Mouse (Mus musculus) cerebellum, adult 2 months (tissue): ENCODE measurements around the gene Fstl4. TPM values are rescaled to one million over a fixed set of nuclear protein-coding genes. Genes with fewer than 3 reads are reported as not detected.
A peak's percentile ranks its signal among the peaks of the same experiment; 100 is the strongest.

Source experiments
- DNase-seq, 2 experiments: peaks; one replicate each; pipeline ENCODE4 v3.0.0; 2021
- H3K27ac ChIP-seq: fragments of 200-500 bp; 2 replicates; pipeline ENCODE4 v1.5.1; 2012; ENCODE audit warnings: low read length, control low read depth, inconsistent platforms; ENCODE audit not compliant: insufficient read depth
- H3K27me3 ChIP-seq: fragments of 200-500 bp; 2 replicates; pipeline ENCODE4 v1.6.1; 2012; ENCODE audit warnings: inconsistent platforms, mild to moderate bottlenecking, low read length, moderate library complexity; ENCODE audit not compliant: control insufficient read depth, insufficient read depth
- H3K4me1 ChIP-seq: fragments of 200-500 bp; 2 replicates; pipeline ENCODE4 v1.6.1; 2011; ENCODE audit warnings: low read length; ENCODE audit not compliant: control insufficient read depth, insufficient read depth
- H3K4me3 ChIP-seq: fragments of 200-500 bp; replicated peaks from 2 replicates; pipeline ENCODE3; 2011; ENCODE audit warnings: mild to moderate bottlenecking, low read depth, low read length, control low read depth; ENCODE audit not compliant: insufficient read depth
- CTCF ChIP-seq: fragments of 200-500 bp; IDR thresholded peaks from 2 replicates; pipeline ENCODE4 v1.5.1; 2011; ENCODE audit warnings: low read depth, mild to moderate bottlenecking, control low read depth, low read length, moderate library complexity, borderline replicate concordance; ENCODE audit not compliant: insufficient read depth
- POLR2A ChIP-seq: fragments of 200-500 bp; IDR thresholded peaks from 2 replicates; pipeline ENCODE4 v1.6.1; 2011; ENCODE audit warnings: low read length, control low read depth, borderline replicate concordance; ENCODE audit not compliant: insufficient read depth
- WGBS: fragments of 180-500 bp; shearing (Covaris S2); methylation state at CpG from one replicate; pipeline ENCODE4 v1.1.7; 2018; 5-methylcytosine and 5-hydroxymethylcytosine counted together
- polyA plus RNA-seq: library from polyadenylated mRNA; depleted of rRNA; stranded (reverse); fragments of >200 nt; gene quantifications from 2 replicates; pipeline ENCODE4 v1.2.3, GENCODE M21; 2012

Gene Fstl4
- polyA plus RNA-seq, 1 experiment, result 4.1 TPM

GRCm38 (mm10) chr11:53046850-53047249, 282.4 kb downstream of the Fstl4 start:
- WGBS, result 77% methylated on average over 6 of the region's 6 CpGs
- no peak for DNase-seq
- TF ChIP-seq POLR2A, result no peak
- TF ChIP-seq CTCF, result no peak
- no peak overlapping the region for H3K27ac ChIP-seq
- H3K4me1 ChIP-seq, result no peaks in the 10 kb centered on the region
- H3K4me3 ChIP-seq, result no peak overlapping the region
- H3K27me3 ChIP-seq, result no peaks in the 10 kb centered on the region

GRCm38 (mm10) chr11:53054151-53054550, 289.7 kb downstream of the Fstl4 start:
- Histone ChIP-seq H3K4me1 (peaks cover 31% of the 10 kb centered on the region), H3K4me3 (no peak overlapping the region), H3K27ac (no peak overlapping the region), H3K27me3 (no peaks in the 10 kb centered on the region)
- TF ChIP-seq CTCF (no peak), POLR2A (no peak)
- no peak for DNase-seq
- 79% methylated on average over 5 of the region's 5 CpGs for WGBS

- Histone ChIP-seq H3K4me3 (no peak overlapping the region), H3K27me3 (no peaks in the 10 kb centered on the region), H3K4me1 (peaks cover 31% of the 10 kb centered on the region), H3K27ac (no peak overlapping the region)
- peak; percentile 36 to 53 for DNase-seq
- WGBS, result 49% methylated on average over 6 of the region's 6 CpGs
- TF ChIP-seq CTCF (no peak), POLR2A (no peak)
Observed at GRCm38 (mm10) chr11:53055896-53056295, 291.5 kb downstream of the Fstl4 start.

- no peaks in the 10 kb centered on the region for H3K27me3 ChIP-seq
- peaks cover 31% of the 10 kb centered on the region for H3K4me1 ChIP-seq
- no peak overlapping the region for H3K4me3 ChIP-seq
- TF ChIP-seq POLR2A (no peak), CTCF (no peak)
- whole genome bisulfite sequencing, result 72% methylated on average over 6 of the region's 6 CpGs
- H3K27ac ChIP-seq, result no peak overlapping the region
- peak; percentile 19 to 22 for DNase-seq
Observed at GRCm38 (mm10) chr11:53056781-53057180, 292.3 kb downstream of the Fstl4 start.

- 30% methylated on average over 17 of the region's 17 CpGs for WGBS
- no peaks in the 10 kb centered on the region for H3K27me3 ChIP-seq
- H3K4me3 ChIP-seq, result no peak overlapping the region
- peak; percentile 60 to 75 for DNase-seq
- no peak for TF ChIP-seq CTCF
- TF ChIP-seq POLR2A, result no peak
- H3K4me1 ChIP-seq, result peaks cover 31% of the 10 kb centered on the region
- no peak overlapping the region for H3K27ac ChIP-seq
Observed at GRCm38 (mm10) chr11:53057821-53058553, 293.6 kb downstream of the Fstl4 start.

- Histone ChIP-seq H3K4me3 (no peak overlapping the region), H3K4me1 (peaks cover 31% of the 10 kb centered on the region), H3K27me3 (no peaks in the 10 kb centered on the region), H3K27ac (no peak overlapping the region)
- TF ChIP-seq CTCF (no peak), POLR2A (no peak)
- 76% methylated on average over 7 of the region's 7 CpGs for WGBS
- DNase-seq, result no peak
Observed at GRCm38 (mm10) chr11:53058557-53058956, 294.1 kb downstream of the Fstl4 start.

GRCm38 (mm10) chr11:53067699-53068478, 303.5 kb downstream of the Fstl4 start:
- no peak for TF ChIP-seq CTCF
- no peak for TF ChIP-seq POLR2A
- H3K27me3 ChIP-seq, result no peaks in the 10 kb centered on the region
- no peak overlapping the region for H3K4me3 ChIP-seq
- no peak overlapping the region for H3K27ac ChIP-seq
- no peak for DNase-seq
- H3K4me1 ChIP-seq, result no peaks in the 10 kb centered on the region
- WGBS, result 81% methylated on average over 14 of the region's 14 CpGs

GRCm38 (mm10) chr11:53068479-53069065, 304.1 kb downstream of the Fstl4 start:
- Histone ChIP-seq H3K4me3 (no peak overlapping the region), H3K27ac (no peak overlapping the region), H3K4me1 (no peaks in the 10 kb centered on the region), H3K27me3 (no peaks in the 10 kb centered on the region)
- no peak for TF ChIP-seq POLR2A
- no peak for TF ChIP-seq CTCF
- 53% methylated on average over 16 of the region's 16 CpGs for WGBS
- no peak for DNase-seq
